Mouse (Mus musculus): ENCODE results near the gene Arhgef40.

The Arhgef40 gene

GRCm38 (mm10) chr14:51984247-51985231 is at the start of gene Arhgef40:
Arhgef40 (plus strand) TSS chr14:51984719.
- peak; percentile 87 to 91 for DNase-seq

- DNase-seq: no peak
Observed at GRCm38 (mm10) chr14:51939005-51939404, 45.5 kb upstream of the Arhgef40 start.

- peak; percentile 40 to 42 for DNase-seq
Observed at GRCm38 (mm10) chr14:51940944-51941560, 43.5 kb upstream of the Arhgef40 start.

- no peak for DNase-seq
Observed at GRCm38 (mm10) chr14:51941577-51941976, 42.9 kb upstream of the Arhgef40 start.

- DNase-seq: no peak
Observed at GRCm38 (mm10) chr14:51942236-51942635, 42.3 kb upstream of the Arhgef40 start.

- DNase-seq: no peak
Observed at GRCm38 (mm10) chr14:51943336-51943735, 41.2 kb upstream of the Arhgef40 start.

GRCm38 (mm10) chr14:51960316-51960715 is 24.2 kb upstream of the Arhgef40 start:
- no peak for DNase-seq

DNA sequence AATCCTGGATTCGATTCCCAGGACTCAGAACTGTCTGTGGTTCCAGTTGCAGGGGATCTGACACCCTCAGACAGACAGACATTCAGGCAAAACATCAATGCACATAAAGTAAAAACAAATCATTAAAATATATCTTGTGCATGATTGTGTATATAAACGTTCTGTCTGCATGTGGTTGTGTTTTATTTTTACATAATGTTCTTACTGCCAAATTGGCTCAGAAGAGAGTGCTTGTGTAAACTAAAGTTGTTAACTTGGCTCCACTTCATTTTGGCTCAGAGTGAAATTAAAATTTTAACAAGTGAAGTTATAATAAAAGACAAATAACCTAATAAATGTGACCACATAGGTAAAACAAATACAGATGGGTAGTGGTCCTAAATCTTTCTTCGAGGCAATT is 17.1 kb upstream of the Arhgef40 start:
- no peak for DNase-seq

GRCm38 (mm10) chr14:51979252-51979651 is 5.3 kb upstream of the Arhgef40 start:
- no peak for DNase-seq

GRCm38 (mm10) chr14:51983251-51983650 is 1.3 kb upstream of the Arhgef40 start:
- no peak for DNase-seq

DNA sequence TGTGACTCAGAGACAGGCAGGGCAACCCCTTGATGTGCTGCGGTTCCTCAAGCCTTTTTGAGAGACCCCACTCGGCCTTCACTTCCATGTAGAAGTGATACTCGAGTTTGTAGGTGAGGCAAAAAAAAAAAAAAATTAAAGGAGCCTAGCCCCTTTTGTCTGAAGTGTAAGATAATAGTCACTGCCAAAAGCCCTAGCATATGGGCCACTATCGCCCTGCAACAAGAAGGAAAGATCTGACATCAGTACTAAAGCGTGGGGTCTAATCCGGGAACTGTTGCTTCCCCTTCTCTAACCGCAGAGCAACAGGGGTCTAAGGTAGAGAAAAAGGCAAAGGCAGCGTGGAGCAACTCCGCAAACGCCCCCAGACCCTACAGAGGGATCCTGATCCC is 668 bp upstream of the Arhgef40 start:
- no peak for DNase-seq

GRCm38 (mm10) chr14:51985301-51986152 is 1.0 kb downstream of the Arhgef40 start:
- peak; percentile 84 to 93 for DNase-seq

DNA sequence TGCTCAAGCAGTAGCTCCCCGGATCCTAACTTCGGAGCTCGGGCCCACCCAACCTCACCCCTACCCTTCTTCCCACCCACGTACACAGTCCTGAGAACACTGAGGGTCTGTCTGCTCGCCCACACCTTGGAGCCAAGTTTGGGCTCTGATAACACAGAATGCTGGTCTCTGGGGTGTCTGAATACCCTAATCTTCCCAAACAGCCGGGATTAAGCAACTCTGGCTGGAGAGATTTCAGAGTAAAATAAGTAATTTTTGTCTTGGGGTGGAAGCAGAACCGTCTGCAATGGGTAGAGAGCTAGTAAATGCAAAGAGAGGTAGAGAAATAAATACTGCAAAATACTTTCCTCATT is 1.6 kb downstream of the Arhgef40 start:
- DNase-seq: no peak

GRCm38 (mm10) chr14:51987177-51987576 is 2.7 kb downstream of the Arhgef40 start:
- no peak for DNase-seq

GRCm38 (mm10) chr14:51988731-51989130 is 4.2 kb downstream of the Arhgef40 start:
- DNase-seq: no peak

DNA sequence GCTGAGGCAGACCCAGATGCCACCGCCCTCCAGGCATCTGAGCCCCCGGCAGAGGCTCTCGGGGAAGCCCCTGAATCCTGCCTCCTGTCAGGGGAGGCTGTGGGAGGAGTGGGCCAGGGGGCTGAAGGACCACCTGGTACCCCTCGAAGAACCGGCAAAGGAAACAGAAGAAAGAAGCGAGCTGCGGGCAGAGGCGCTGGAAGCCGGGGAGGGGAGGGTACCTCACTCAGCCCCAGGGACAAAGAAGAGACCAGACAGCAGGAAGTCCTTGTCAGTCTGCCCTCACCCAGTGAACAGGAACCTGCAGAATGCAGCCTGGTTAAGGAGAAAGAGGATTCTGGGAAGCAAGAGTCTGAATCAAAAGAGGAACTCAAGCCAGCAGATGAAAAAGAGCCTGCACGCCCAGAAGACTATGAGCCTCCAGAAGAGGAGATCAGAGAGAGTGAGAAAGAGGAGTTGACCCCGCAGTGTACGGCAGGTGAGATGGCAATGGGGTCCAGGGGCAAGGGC is 5.0 kb downstream of the Arhgef40 start:
- DNase-seq: no peak

- no peak for DNase-seq
Observed at GRCm38 (mm10) chr14:51994453-51994852, 9.9 kb downstream of the Arhgef40 start.

DNA sequence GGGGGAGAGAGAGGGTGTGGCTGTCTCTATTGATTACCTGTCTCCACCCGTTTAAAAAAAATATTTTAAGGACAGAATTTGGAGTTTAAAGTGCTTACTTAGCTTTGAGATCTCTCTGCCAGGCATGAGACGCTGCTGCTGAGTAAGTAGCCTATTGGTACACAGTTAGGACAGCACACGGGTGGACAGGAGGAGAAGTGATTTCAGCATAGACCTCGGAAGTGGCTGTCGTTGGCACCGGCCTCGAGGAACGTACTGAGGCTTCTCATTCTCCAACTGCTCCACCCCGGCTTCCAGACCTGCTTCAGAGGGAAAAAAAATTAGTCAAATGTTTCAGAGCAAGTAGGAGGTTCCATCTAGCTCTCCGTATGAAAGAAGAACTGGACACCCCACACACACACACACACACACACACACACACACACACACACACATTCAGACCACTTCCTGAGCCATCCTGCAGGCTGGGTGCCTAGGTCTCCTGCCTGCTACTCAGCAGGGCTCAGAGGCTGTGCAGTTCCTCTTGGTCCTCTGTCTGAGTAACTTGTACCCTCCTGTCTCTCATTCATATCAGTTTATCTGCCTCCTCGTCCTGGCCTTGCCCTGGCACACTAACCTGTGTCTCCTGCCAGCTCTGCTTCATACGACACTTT is 10.8 kb downstream of the Arhgef40 start:
- DNase-seq: no peak

DNA sequence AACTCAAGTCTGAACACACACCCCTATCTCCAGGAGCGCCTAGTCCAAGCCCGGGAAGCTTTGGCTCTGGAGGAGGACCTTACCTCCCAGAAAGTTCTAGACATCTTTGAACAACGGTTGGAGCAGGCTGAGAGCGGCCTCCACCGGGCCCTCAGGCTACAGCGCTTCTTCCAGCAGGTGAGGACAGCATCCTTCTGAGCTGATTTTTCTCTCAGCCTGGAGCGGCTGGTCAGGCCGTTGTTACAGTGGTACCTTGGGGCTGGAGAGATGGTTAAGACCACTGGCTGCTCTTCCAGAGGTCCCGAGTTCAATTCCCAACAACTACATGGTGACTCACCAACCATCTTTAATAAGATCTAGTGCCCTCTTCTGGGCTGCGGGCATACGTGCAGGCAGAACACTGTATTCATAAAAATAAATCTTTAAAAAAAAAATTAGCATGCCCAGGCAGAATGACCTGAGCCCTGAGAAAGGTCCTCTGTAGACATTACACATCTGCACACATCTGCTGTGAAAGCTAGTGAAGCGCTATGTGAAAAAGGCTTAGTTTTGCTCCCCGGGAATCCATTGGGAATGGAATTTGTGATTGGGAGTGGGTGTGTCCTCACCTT is 11.8 kb downstream of the Arhgef40 start:
- DNase-seq: no peak

DNA sequence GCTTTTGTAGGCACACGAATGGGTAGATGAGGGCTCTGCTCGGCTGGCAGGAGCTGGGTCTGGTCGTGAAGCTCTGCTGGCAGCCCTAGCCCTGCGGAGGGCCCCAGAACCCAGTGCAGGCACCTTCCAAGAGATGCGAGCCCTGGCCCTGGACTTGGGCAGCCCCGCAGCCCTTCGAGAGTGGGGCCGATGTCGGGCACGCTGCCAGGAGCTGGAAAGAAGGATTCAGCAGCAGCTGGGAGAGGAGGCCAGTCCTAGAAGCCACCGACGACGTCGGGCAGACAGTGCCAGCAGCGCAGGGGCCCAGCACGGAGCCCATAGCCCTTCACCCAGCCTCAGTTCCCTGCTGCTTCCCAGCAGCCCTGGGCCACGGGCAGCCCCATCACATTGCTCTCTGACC is 12.3 kb downstream of the Arhgef40 start:
- DNase-seq: peak in 1 of 2 experiments; percentile 50

DNA sequence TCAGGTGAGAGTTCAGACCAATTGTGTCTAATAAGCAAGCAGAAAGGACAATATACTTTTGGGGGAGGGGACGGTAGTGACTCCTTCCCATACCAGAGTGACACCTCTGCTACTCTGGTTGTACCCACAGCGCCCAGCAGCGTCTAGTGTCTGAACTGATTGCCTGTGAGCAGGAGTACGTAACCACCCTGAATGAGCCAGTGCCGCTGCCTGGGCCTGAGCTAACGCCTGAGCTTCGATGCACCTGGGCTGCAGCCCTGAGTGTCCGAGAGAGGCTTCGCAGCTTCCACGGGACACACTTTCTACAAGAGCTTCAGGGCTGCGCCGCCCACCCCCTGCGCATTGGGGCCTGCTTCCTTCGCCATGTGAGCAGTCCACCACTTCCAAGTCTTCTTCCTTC is 13.0 kb downstream of the Arhgef40 start:
- no peak for DNase-seq

DNA sequence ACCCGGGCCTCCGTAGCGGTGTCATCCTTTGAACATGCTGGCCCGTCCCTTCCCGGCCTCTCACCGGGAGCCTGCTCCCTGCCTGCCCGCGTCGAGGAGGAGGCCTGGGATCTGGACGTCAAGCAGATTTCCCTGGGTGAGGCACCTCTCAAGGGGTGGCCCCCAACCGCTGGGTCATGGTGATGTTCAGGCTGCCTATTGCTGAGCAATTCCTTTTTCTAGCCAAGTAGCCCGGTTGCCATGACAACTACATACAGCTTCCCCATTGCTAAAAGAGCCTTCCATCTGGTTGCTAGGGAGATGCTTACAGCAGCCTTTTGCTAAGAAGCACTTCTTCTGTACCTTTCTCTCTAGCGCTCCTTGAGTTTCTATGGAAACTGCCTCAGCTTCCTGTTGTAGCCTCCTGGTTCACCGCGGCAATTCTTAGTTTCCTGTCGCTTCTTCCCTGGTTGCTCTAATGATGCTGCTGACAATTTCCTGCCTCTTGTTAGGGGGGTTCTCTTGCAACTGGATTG is 19.5 kb downstream of the Arhgef40 start:
- no peak for DNase-seq
